Mouse (Mus musculus) E14TG2a.4 (cell line): Measurements from ENCODE around the gene Ints14.

Experiments used
- CTCF ChIP-seq: conservative IDR thresholded peaks from 2 replicates; pipeline ENCODE4 v1.5.1; 2014; ENCODE audit warnings: low read length
- POU5F1 ChIP-seq: IDR thresholded peaks from 2 replicates; pipeline ENCODE4 v1.6.1; 2014; ENCODE audit warnings: low read length, borderline replicate concordance

DNA sequence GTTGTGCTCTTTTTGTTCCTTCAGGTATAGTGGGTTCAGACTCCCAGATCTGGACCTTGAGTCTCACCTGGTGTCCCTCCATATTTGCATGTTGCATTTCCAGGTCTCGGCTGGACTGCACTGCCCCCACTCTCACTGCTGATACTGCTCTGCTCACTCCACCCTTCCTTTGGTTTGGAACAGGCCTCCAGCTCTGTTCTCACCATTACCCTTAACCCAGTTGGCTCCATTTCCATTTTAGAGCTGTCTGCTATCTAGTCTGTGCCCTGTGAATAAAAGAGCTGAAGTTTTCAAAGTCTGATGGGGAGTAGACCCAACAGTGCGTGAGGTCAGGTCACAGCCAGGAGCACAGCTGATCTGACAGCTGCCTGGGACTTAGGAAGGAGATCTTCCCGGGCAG is 19.8 kb downstream of the Ints14 start:
- TF ChIP-seq CTCF (no peak), POU5F1 (no peak)
